Mouse (Mus musculus) myocyte (in vitro differentiated cells): ENCODE results near the gene Gm3468. TPM values are rescaled to one million over a fixed set of nuclear protein-coding genes. Genes with fewer than 3 reads are reported as not detected.
"Not testable (repeated sequence)": the region's sequence is repeated elsewhere in the genome, so short reads cannot be mapped to it uniquely, and the experiment has no call there.

Source experiments
- H3K27me3 ChIP-seq: one replicate; pipeline ENCODE4 v1.6.1; 2011; ENCODE audit not compliant: control insufficient read depth, insufficient read depth, insufficient read length
- H3K36me3 ChIP-seq: one replicate; pipeline ENCODE4 v1.6.1; 2011; ENCODE audit not compliant: control insufficient read depth, insufficient read depth
- H3K4me2 ChIP-seq: one replicate; pipeline ENCODE4 v1.6.1; 2011; ENCODE audit warnings: low read depth, control low read depth
- H3K4me3 ChIP-seq: one replicate; pipeline ENCODE4 v1.5.1; 2011; ENCODE audit warnings: mild to moderate bottlenecking, control low read depth, moderate library complexity
- H3K79me2 ChIP-seq: one replicate; pipeline ENCODE4 v1.6.1; 2011; ENCODE audit not compliant: control insufficient read depth, insufficient read depth
- H3ac ChIP-seq: one replicate; pipeline ENCODE4 v1.6.1; 2011; ENCODE audit not compliant: control insufficient read depth, insufficient read length
- polyA plus RNA-seq: library from polyadenylated mRNA; unstranded; fragments of >200 nt; fragmentation: generic; extraction: Trizol; gene quantifications from one replicate; pipeline ENCODE4 v1.2.1, GENCODE M21; 2012; ENCODE audit warnings: missing spikeins

The Gm3468 gene
- polyA plus RNA-seq, result not detected

- H3ac ChIP-seq, H3K4me2 ChIP-seq, H3K79me2 ChIP-seq, H3K4me3 ChIP-seq, H3K36me3 ChIP-seq, H3K27me3 ChIP-seq: not testable (repeated sequence)
Measured at GRCm38 (mm10) chr14:6108272-6108925, at the start of gene Gm3468. Gene Gm3468, minus strand, starts transcription at chr14:6108665.

- H3K79me2 ChIP-seq, H3ac ChIP-seq, H3K27me3 ChIP-seq, H3K36me3 ChIP-seq, H3K4me3 ChIP-seq, H3K4me2 ChIP-seq: not testable (repeated sequence)
Measured at GRCm38 (mm10) chr14:6125707-6126106, 17.2 kb upstream of the Gm3468 start, which contains the start of gene Gm3476. Gene Gm3476, minus strand, starts transcription at chr14:6125807.

DNA sequence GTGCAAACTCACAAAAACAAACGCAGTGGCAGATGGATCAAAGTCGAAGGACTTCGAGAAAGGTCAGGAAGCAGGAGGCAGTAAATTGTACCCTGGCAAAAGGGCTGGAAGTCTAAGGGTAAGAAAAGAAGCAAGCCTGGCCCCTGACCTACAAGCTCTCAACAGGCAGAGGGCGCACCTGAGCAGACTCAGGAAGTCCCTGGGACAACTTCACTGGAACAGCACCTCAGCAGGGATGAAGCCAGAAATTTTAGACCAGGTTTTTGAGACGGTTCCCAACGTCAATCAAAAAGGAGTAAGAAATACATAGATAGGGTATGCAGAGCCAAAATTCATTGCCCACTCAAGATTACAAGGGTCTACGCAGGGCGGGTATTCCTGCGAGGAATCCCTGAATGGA lies 965 bp downstream of the Gm3468 start:
- not testable (repeated sequence) for H3K4me3 ChIP-seq

GRCm38 (mm10) chr14:6093842-6094241 lies 14.6 kb downstream of the Gm3468 start, which contains the start of gene Gm8206:
Gene Gm8206, minus strand, starts transcription at chr14:6093942.
- H3K36me3 ChIP-seq, H3K4me3 ChIP-seq, H3ac ChIP-seq, H3K4me2 ChIP-seq, H3K27me3 ChIP-seq, H3K79me2 ChIP-seq: not testable (repeated sequence)

More for the DNA sequence above, 965 bp downstream of the Gm3468 start:
- H3K79me2 ChIP-seq, H3K4me2 ChIP-seq, H3ac ChIP-seq, H3K27me3 ChIP-seq, H3K36me3 ChIP-seq: not testable (repeated sequence)

DNA sequence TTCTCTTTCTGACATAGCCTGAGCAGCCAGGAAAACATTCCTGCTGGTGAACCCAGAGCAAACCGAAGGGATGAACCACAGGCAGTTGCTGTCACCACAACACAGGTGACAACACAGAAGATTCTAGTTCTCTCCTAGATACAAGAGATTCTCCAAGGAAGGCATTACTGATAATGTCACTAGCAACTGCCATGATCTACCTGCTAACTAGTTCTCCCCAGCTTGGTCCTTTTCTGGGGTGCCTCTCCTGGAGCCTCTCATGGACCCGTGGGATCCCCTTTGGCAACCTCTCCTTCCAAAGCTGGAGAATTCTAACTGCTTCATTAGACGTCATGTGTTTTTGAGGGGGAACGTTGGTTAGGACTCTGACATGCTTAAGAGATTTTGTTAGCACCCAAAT lies 50.3 kb downstream of the Gm3468 start, which contains the start of gene Gm6337:
Gene Gm6337 (minus strand): TSS at position 101 of the 400 bp plus-strand sequence.
- H3K4me2 ChIP-seq, H3K36me3 ChIP-seq, H3ac ChIP-seq, H3K4me3 ChIP-seq, H3K79me2 ChIP-seq, H3K27me3 ChIP-seq: not testable (repeated sequence)

Other genes starting within 250 kb of the Gm3468 start
- not detected for gene Gm8237, start 228.3 kb downstream of the Gm3468 start, polyA plus RNA-seq
- not detected for gene Gm3248, start 146.9 kb downstream of the Gm3468 start, polyA plus RNA-seq
- gene Gm3453, start 129.5 kb downstream of the Gm3468 start, polyA plus RNA-seq, result not detected
- not detected for gene Gm6337, start 50.4 kb downstream of the Gm3468 start, polyA plus RNA-seq
- gene Gm8206, start 14.7 kb downstream of the Gm3468 start, polyA plus RNA-seq, result not detected
- gene Gm3476, start 17.1 kb upstream of the Gm3468 start, polyA plus RNA-seq, result not detected
- not detected for gene Gm21560, start 110.6 kb upstream of the Gm3468 start, polyA plus RNA-seq
- not detected for gene Gm3411, start 178.6 kb upstream of the Gm3468 start, polyA plus RNA-seq
- gene Gm21103, start 196.2 kb upstream of the Gm3468 start, polyA plus RNA-seq, result not detected
- not detected for gene Gm3618, start 235.0 kb upstream of the Gm3468 start, polyA plus RNA-seq